Mouse (Mus musculus) forebrain, embryonic 11.5 days (tissue): ENCODE measurements around the gene Sertad2. TPM values are rescaled to one million over a fixed set of nuclear protein-coding genes. Genes with fewer than 3 reads are reported as not detected.

ENCODE experiments used
- ATAC-seq: fragments of 200-750 bp; cut with Nextera tagmentation; replicated peaks from 2 replicates; pipeline ENCODE4 v1.8.0; 2017; ENCODE audit warnings: moderate TSS enrichment; ENCODE audit not compliant: low FRiP score
- DNase-seq: peaks from one replicate; pipeline ENCODE4 v3.0.0-alpha.2; 2017; ENCODE audit warnings: low spot score
- H3K27ac ChIP-seq: fragments of 300-500 bp; sonication (generic); 2 replicates; pipeline ENCODE4 v1.5.1; 2014; ENCODE audit warnings: low read depth, low read length
- H3K27me3 ChIP-seq: fragments of 300-500 bp; sonication (generic); 2 replicates; pipeline ENCODE4 v1.6.1; 2014; ENCODE audit warnings: mild to moderate bottlenecking, low read length, mixed read lengths; ENCODE audit not compliant: control insufficient read depth, insufficient read depth
- H3K36me3 ChIP-seq: fragments of 300-500 bp; sonication (generic); 2 replicates; pipeline ENCODE4 v1.6.1; 2014; ENCODE audit warnings: mild to moderate bottlenecking, low read length, moderate library complexity, mixed read lengths; ENCODE audit not compliant: control insufficient read depth, insufficient read depth
- H3K4me1 ChIP-seq: fragments of 300-500 bp; sonication (generic); replicated peaks from 2 replicates; pipeline ENCODE4 v1.6.1; 2014; ENCODE audit warnings: low read length, mixed read lengths; ENCODE audit not compliant: control insufficient read depth, insufficient read depth
- H3K4me2 ChIP-seq: fragments of 300-500 bp; sonication (generic); 2 replicates; pipeline ENCODE4 v1.6.1; 2014; ENCODE audit warnings: low read depth, mild to moderate bottlenecking, low read length, moderate library complexity, mixed read lengths; ENCODE audit not compliant: severe bottlenecking
- H3K4me3 ChIP-seq: fragments of 300-500 bp; sonication (generic); 2 replicates; pipeline ENCODE4 v1.5.1; 2014; ENCODE audit warnings: low read depth, low read length
- H3K9ac ChIP-seq: fragments of 300-500 bp; sonication (generic); 2 replicates; pipeline ENCODE4 v1.6.1; 2014; ENCODE audit warnings: low read length
- H3K9me3 ChIP-seq: fragments of 300-500 bp; sonication (generic); 2 replicates; pipeline ENCODE4 v1.6.1; 2016; ENCODE audit warnings: low read length, mixed read lengths; ENCODE audit not compliant: control insufficient read depth
- WGBS: fragments of 180-500 bp; shearing (Covaris S2); extraction: QIAGEN DNeasy Blood & Tissue Kit; methylation state at CpG from one replicate; pipeline ENCODE4 v1.1.7; 2014; 5-methylcytosine and 5-hydroxymethylcytosine counted together
- polyA plus RNA-seq: library from polyadenylated mRNA; unstranded; fragments of >200 nt; fragmentation: Nextera tagmentation; extraction: Ambion mirVana; gene quantifications from 2 replicates; pipeline ENCODE4 v1.2.1, GENCODE M21; 2014

The Sertad2 gene
- polyA plus RNA-seq, 1 experiment from 2014 or later: 26.5 TPM

DNA sequence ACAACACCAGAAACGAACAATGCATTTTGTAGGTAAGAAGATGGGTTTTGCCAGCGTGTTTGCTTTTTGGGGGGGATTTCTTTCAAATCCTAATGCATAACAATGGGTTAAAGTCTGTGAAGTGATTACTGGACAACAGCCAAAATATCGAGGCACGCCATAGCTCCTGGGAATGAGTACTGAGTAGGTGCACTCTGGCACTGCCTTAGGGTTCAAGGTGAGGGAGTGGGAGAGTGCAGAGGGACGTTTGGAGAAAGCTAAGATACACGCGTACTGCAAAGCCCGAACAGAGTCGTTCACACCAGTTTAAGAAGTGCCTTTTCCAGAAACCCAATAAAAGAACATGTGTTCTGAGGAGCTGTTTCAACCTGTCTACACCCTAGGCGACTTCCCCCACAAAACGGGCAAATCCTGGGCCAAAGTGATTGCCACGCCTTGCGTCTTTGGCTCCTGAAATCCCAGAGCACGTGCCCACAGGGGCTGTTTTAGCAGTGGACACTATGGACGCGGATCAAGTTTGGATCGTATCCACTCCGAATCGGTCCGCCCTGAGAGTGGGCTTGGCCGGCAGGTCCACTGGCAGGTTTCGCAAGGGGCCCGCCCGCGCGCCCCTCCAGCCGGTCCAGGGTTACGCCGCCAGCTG is 937 bp upstream of the Sertad2 start:
- no peak overlapping the region for H3K27ac ChIP-seq
- peak overlapping the region; percentile 81 for H3K4me3 ChIP-seq
- no peak for DNase-seq
- under 1% methylated on average over 29 of the region's 29 CpGs for WGBS
- no peaks in the 10 kb centered on the region; the same call in 1 of the 2 replicates for H3K27me3 ChIP-seq
- peak overlapping the region; percentile 61 for H3K9ac ChIP-seq
- H3K36me3 ChIP-seq: no peaks in the 10 kb centered on the region
- H3K9me3 ChIP-seq: no peaks in the 10 kb centered on the region
- ATAC-seq: 0 out of 2 replicates have a peak, but pooled peaks have one; percentile 1
- peak overlapping the region; percentile 77 for H3K4me2 ChIP-seq
- peaks cover 3% of the 10 kb centered on the region for H3K4me1 ChIP-seq

DNA sequence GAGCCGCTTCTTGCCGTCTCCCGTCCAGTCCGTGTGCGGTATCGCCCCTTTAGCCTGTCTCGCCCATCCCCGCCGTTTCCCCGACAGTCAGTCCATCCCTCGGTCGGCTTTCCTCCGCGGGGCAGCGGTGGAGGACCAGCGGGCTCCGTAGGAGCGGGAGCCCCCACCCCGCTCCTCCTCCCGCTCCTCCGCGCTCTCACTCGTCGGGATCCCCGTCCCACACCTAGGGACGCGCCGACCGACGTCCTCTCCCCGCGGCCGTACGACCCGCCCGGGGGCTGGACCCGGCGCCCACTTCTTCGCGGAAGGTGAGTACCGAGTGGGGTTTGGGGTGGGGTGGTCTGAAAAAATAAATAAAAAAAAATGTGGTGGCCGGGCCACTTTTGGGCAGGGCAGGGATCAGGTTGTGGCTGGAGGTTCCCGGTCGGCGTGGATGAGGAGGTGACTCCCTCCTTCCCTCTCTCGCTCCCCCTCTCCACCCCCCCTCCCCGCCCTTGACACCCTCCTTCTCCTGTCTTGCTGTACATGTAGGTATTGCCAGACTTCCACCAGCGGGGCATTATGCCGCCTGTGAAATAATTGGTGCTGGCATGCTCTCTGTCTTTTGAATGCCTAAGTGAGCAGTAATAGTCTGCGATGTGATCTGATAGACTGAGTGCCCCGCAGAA is 534 bp downstream of the Sertad2 start:
- Histone ChIP-seq H3K27me3 (no peaks in the 10 kb centered on the region; the same call in 1 of the 2 replicates), H3K9ac (peak overlapping the region; percentile 83), H3K4me3 (peak overlapping the region; percentile 81), H3K4me1 (peaks cover 3% of the 10 kb centered on the region), H3K4me2 (peak overlapping the region; percentile 74), H3K27ac (peak overlapping the region; percentile 81), H3K9me3 (no peaks in the 10 kb centered on the region), H3K36me3 (no peaks in the 10 kb centered on the region)
- ATAC-seq (no peak), DNase-seq (peak; percentile 79)
- whole genome bisulfite sequencing: under 1% methylated on average over 49 of the region's 51 CpGs

DNA sequence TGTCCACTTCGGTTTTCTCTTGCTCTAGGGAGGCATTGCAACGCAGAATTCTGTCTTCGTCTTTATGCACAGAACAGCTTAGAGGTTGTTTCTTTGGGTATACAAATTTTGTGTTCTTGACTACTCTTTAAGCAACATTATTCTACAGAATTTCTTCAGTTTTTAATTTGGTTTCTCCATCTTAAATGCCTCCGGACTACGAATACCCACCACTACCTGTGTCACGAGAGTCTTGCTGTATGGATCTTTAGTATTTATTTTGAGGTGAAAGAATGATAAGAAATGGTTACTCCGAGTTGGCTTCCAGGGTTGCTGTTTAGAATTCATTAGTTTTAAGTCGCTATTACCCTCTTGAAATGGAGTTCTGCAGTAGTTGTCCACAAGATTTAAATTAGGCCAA is 1.3 kb downstream of the Sertad2 start:
- no peak overlapping the region for H3K27ac ChIP-seq
- peak overlapping the region; percentile 81 for H3K4me3 ChIP-seq
- peak overlapping the region; percentile 74; the same call in 1 of the 2 replicates for H3K4me2 ChIP-seq
- H3K9me3 ChIP-seq: no peaks in the 10 kb centered on the region
- peaks cover 3% of the 10 kb centered on the region for H3K4me1 ChIP-seq
- no peaks in the 10 kb centered on the region; the same call in 1 of the 2 replicates for H3K27me3 ChIP-seq
- 54% methylated on average over 8 of the region's 8 CpGs for WGBS
- DNase-seq: no peak
- no peak overlapping the region for H3K9ac ChIP-seq
- H3K36me3 ChIP-seq: no peaks in the 10 kb centered on the region
- ATAC-seq: no peak

DNA sequence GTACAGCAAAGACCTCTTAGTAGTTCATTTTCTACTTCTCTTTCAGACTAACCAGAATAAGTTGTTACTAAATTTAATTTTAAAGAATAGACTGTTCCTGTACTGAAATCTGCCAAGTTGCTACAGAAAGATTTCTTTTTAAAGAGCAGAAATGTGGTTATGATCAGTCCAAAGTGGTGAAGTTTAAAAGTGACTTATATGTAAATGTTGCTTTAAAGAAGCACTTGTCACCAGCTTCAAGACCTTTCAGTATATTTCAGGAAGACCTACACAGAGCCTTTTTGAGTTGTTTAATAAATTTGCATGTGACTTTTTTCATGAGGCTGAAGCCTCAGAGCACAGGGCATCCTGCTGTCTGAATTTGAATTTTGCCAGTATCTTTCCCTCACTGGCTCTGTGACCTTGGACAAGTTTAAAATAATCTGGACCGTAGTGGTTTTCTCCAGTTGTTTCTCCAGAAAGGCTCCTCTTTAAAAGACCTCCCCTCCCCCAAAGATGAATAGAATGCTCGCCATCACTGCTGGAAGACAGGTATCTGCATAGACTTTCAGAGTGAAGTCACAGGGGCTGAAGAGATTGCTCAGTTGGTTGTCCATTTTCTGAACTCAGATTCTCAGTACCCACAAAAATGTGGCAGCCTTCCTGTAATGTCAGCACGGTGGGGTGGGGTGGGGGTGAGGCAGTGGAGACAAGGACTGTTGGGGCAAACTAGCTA is 1.9 kb downstream of the Sertad2 start:
- H3K36me3 ChIP-seq: no peaks in the 10 kb centered on the region
- H3K27ac ChIP-seq: no peak overlapping the region
- ATAC-seq (no peak), DNase-seq (peak; percentile 30)
- no peak overlapping the region for H3K4me3 ChIP-seq
- 45% methylated on average over 3 of the region's 3 CpGs for WGBS
- H3K9me3 ChIP-seq: no peaks in the 10 kb centered on the region
- H3K4me1 ChIP-seq: peaks cover 3% of the 10 kb centered on the region
- no peak overlapping the region for H3K9ac ChIP-seq
- no peaks in the 10 kb centered on the region; the same call in 1 of the 2 replicates for H3K27me3 ChIP-seq
- H3K4me2 ChIP-seq: no peak overlapping the region

DNA sequence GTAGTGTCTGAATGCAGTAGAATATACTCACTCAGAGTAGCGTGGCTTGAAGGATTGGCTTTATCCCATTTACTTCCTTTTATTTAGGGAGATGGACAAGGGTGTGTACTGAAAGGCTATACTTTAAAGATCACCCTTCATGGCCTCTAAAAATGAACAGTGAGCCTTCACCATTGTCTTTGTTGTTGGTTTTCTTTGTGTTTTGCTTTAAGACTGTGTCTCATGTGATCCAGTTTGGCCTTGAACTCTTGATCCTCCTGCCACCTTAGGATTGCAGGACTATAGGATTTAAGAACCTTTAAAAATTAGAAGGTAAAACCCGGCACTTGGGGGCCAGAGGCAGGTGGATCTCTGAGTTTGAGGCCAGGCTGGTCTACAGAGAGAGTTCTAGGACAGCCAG is 6.4 kb downstream of the Sertad2 start:
- DNase-seq: no peak
- Histone ChIP-seq H3K36me3 (no peaks in the 10 kb centered on the region), H3K9me3 (no peaks in the 10 kb centered on the region), H3K27me3 (no peaks in the 10 kb centered on the region), H3K4me3 (no peak overlapping the region), H3K9ac (no peak overlapping the region), H3K4me2 (no peak overlapping the region), H3K27ac (no peak overlapping the region), H3K4me1 (no peaks in the 10 kb centered on the region)
- WGBS: 60% methylated on average over 2 of the region's 2 CpGs
- no peak for ATAC-seq

DNA sequence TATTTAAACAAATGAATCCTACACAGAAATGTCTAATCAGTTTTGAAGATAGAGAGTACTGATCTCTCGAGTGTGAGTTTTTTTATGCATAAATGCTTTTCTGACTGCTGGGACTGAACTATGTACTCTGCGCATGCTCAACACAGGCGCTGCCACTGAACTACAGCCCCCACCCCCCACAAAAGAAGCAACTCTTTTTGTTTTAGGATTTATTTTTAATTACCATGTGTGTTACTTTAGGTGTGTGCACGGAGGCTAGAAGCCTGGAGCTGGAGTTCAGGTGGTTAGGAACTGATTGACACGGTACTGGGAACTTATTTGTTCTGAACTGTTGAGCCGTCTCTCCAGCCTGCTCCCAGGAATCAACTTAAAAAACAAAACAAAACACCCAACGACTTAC is 7.1 kb downstream of the Sertad2 start:
- H3K27me3 ChIP-seq: no peaks in the 10 kb centered on the region
- H3K9ac ChIP-seq: no peak overlapping the region
- ATAC-seq: no peak
- peak; percentile 30 for DNase-seq
- H3K4me1 ChIP-seq: no peaks in the 10 kb centered on the region
- no peak overlapping the region for H3K27ac ChIP-seq
- 66% methylated on average over 7 of the region's 7 CpGs for WGBS
- no peak overlapping the region for H3K4me2 ChIP-seq
- no peak overlapping the region for H3K4me3 ChIP-seq
- H3K9me3 ChIP-seq: no peaks in the 10 kb centered on the region
- no peaks in the 10 kb centered on the region for H3K36me3 ChIP-seq

DNA sequence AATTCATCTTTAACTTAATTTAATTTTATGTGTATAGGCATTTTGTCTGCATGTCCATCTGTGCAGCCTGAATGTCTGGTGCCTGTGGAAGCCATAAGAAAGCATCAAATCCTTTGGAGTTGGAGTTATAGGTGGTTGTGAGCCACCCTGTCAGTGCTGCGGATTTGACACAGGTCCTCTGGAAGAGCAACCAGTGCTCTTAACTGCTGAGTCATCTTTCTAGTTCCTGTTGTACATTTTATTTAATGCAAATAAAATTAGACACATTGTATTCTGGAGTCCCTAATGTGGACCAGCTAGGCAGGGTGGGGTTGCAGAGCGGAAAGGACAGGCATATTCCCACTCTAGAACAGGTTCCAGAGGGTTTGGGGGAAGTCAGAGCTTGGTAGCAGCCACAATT is 9.0 kb downstream of the Sertad2 start:
- Histone ChIP-seq H3K4me1 (no peaks in the 10 kb centered on the region), H3K36me3 (no peaks in the 10 kb centered on the region), H3K27me3 (no peaks in the 10 kb centered on the region), H3K9ac (no peak overlapping the region), H3K4me2 (no peak overlapping the region), H3K4me3 (no peak overlapping the region), H3K9me3 (no peaks in the 10 kb centered on the region), H3K27ac (no peak overlapping the region)
- ATAC-seq (no peak), DNase-seq (peak; percentile 4)
- WGBS: 95% methylated on average over 2 of the region's 2 CpGs

DNA sequence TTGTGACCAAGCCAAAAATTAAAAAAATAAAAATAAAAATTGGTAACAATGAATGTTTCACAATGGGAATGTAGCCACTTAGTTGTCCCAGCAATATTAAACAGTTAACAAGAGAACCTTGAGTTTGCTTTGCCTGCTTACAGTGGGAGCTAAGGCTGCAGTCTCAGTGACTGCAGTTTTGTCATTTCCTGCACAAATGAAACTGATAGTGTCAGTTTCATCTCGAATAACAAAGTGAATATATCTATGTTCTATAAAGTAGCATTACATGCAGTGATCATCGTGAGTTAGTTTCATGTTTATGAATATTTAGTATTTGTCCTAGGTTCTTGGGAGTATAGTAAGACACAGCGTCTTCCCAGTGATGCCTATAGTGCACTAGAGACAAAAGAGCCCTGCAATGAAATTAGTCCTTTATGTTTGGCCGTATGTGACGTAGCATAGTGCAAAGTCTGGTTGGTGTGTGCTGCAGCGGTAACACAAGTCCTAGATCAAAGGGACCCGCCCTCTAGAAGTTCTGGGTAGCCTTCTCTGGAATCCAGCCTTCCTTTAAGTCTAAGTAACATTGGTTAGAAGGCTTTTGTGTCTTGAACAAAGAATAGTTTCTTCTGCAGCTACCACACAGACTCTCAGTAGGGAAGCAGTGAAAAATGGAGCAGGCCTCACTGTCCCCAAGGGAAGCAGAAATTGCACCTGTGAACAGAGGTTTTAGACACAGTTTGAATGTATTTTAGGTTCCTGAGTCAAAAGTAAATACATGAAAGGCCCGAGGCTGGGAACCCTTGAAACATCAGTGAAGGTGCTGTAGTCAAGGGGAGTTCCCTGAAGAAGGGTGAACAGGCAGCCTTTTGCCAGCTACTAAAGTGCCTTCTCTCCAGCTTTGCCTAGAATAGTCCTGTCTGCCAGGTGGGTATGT is 10.0 kb downstream of the Sertad2 start:
- Histone ChIP-seq H3K4me3 (no peak overlapping the region), H3K9ac (no peak overlapping the region), H3K36me3 (no peaks in the 10 kb centered on the region), H3K27me3 (no peaks in the 10 kb centered on the region), H3K4me2 (no peak overlapping the region), H3K27ac (no peak overlapping the region), H3K9me3 (no peaks in the 10 kb centered on the region), H3K4me1 (no peaks in the 10 kb centered on the region)
- ATAC-seq: no peak
- WGBS: 72% methylated on average over 8 of the region's 8 CpGs
- peak; percentile 38 for DNase-seq
